Mouse (Mus musculus) megakaryocyte, embryonic 14.5 days (primary cell): Measurements from ENCODE around the gene Frmd5.

Experiments
- FLI1 ChIP-seq: IDR thresholded peaks from 2 replicates; pipeline ENCODE4 v1.6.1; 2012; ENCODE audit warnings: low read length, inconsistent platforms, mixed read lengths
- GATA1 ChIP-seq: IDR thresholded peaks from 3 replicates; pipeline ENCODE4 v1.6.1; 2012; ENCODE audit warnings: mixed read lengths, low read length, inconsistent platforms, borderline replicate concordance

DNA sequence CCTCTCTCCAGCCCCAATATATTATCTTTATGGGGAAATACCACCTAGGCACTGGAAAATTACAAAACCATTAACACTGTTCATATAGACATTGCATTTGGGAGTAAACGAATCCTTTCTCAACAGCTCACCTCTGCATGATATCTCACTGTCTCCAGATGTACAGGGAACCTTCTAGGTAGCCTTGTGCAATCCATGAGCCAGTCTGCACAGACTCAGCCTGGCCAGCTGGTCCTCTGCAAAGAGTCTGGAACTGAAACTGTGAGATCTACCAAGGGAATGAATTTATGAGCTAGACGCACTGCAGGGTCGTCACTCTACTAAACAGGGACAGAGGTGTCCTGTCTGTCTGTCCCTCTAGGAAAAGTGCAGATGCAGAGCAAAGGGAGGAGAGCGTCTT is 82.0 kb downstream of the Frmd5 start:
- TF ChIP-seq FLI1 (no peak), GATA1 (no peak)
